In the genomic region with DNA sequence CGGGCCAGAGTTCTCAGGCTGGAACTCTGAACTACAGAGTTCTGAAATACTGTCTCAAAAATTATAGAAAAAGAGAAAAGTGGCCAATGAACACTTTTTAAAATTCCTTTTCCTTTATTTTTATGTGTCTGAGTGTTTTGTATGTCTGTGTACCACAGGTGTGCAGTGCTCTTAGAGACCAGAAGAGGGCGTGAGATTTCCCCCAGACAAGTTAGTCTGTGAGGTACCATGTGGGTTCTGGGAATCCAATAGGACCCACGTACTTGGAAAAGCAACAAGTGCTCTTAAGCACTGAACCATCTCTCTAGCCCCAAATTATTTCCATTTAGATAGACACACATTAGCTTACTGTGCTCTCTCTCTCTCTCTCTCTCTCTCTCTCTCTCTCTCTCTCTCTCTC, we compare ENCODE assay signal across 20 mouse cellular contexts. TPM values are rescaled to one million over a fixed set of nuclear protein-coding genes. Genes with fewer than 3 reads are reported as not detected.
DNase-seq lines count a peak whose midpoint lies in the region; ATAC-seq and TF ChIP-seq lines count a peak whose summit lies in the region.
"Had no signal": no experiment of that assay in that cellular context is flagged by ENCODE, and none has a peak within 500 bp of the region (broad histone marks: within the 10 kb centered on the region; RNA-seq: fewer than 3 reads in every experiment).

No protein-coding gene starts in this region.

- no peak for ATAC-seq in midbrain, postnatal 0 days (ENCODE audit: low FRiP score)
- ATAC-seq: forebrain, embryonic 15.5 days; inflammation-experienced regulatory T-cells, adult 6 months had no signal

- DNase-seq in embryo, embryonic 10.5 days (ENCODE audit: low spot score): peak; percentile 19
- DNase-seq in embryo, embryonic 11 days: no peak
- no peak for DNase-seq in layer of hippocampus, adult 2 months (ENCODE audit: low spot score in 2 of 2)
- DNase-seq in layer of hippocampus, adult 18-20 months (ENCODE audit: low spot score in 2 of 2): no peak
- peak; percentile 62 for DNase-seq in midbrain, postnatal 0 days (ENCODE audit: low spot score)
- DNase-seq in midbrain, embryonic 10.5 days (ENCODE audit: low spot score): no peak
- DNase-seq in thymus, postnatal 10 days (ENCODE audit: low spot score in 2 of 2): no peak
- no peak for DNase-seq in right cerebral cortex, postnatal 36 days (ENCODE audit: low spot score in 2 of 2)
- DNase-seq: cerebellum, postnatal 36 days; midbrain, embryonic 14.5 days; right cerebral cortex, postnatal 14 days; thymus, postnatal 14 days had no signal

- no peaks in the 10 kb centered on the region; the same call in 1 of the 2 replicates for H3K27me3 ChIP-seq in midbrain, postnatal 0 days (ENCODE audit: insufficient read depth, low read length)
- peaks cover 46% of the 10 kb centered on the region for H3K27me3 ChIP-seq in midbrain, embryonic 10.5 days (ENCODE audit: low read depth, poor library complexity, severe bottlenecking)
- H3K27me3 ChIP-seq: forebrain, embryonic 15.5 days had no signal

- H3K4me3 ChIP-seq in layer of hippocampus, adult 2 months: no peak overlapping the region
- H3K4me3 ChIP-seq in midbrain, postnatal 0 days (ENCODE audit: low read depth, low read length): no peak overlapping the region
- H3K4me3 ChIP-seq in midbrain, embryonic 10.5 days: no peak overlapping the region
- H3K4me3 ChIP-seq: erythroblast, embryonic 14.5 days; forebrain, embryonic 15.5 days; heart, embryonic 13.5 days; hindbrain, embryonic 10.5 days; limb, embryonic 10.5 days had no signal

- no peak overlapping the region for H3K4me2 ChIP-seq in midbrain, postnatal 0 days (ENCODE audit: low read depth, low read length, poor library complexity, severe bottlenecking)
- H3K4me2 ChIP-seq: forebrain, embryonic 15.5 days; heart, embryonic 13.5 days had no signal

- peaks cover 48% of the 10 kb centered on the region for H3K36me3 ChIP-seq in midbrain, postnatal 0 days (ENCODE audit: insufficient read depth, low read length)
- peaks cover 76% of the 10 kb centered on the region for H3K36me3 ChIP-seq in midbrain, embryonic 10.5 days

- H3K4me1 ChIP-seq in midbrain, postnatal 0 days (ENCODE audit: insufficient read depth, low read length): peaks cover 26% of the 10 kb centered on the region
- peaks cover 55% of the 10 kb centered on the region for H3K4me1 ChIP-seq in midbrain, embryonic 10.5 days

- TF ChIP-seq CTCF in layer of hippocampus, adult 2 months (conservative IDR thresholded peaks at IDR 0.05): peak; percentile 69
- TF ChIP-seq CTCF in midbrain, postnatal 0 days (IDR thresholded peaks at IDR 0.05): peak; percentile 68

- no peak overlapping the region for H3K9ac ChIP-seq in midbrain, postnatal 0 days (replicated peaks; ENCODE audit: low read length, poor library complexity, severe bottlenecking)
- H3K9ac ChIP-seq: forebrain, embryonic 15.5 days; heart, embryonic 13.5 days had no signal

- WGBS in midbrain, postnatal 0 days: 86% methylated on average over 3 of the region's 3 CpGs
- WGBS in midbrain, embryonic 10.5 days: 81% methylated on average over 3 of the region's 3 CpGs

- no peak overlapping the region for H3K27ac ChIP-seq in layer of hippocampus, adult 2 months
- H3K27ac ChIP-seq in midbrain, postnatal 0 days (ENCODE audit: low read depth, low read length): no peak overlapping the region
- no peak overlapping the region for H3K27ac ChIP-seq in midbrain, embryonic 10.5 days (replicated peaks)
- H3K27ac ChIP-seq: forebrain, embryonic 15.5 days; heart, embryonic 13.5 days; hindbrain, embryonic 10.5 days; limb, embryonic 10.5 days; macrophage had no signal

- no peaks in the 10 kb centered on the region for H3K9me3 ChIP-seq in midbrain, postnatal 0 days (ENCODE audit: low read length)
- no peaks in the 10 kb centered on the region for H3K9me3 ChIP-seq in midbrain, embryonic 10.5 days (replicated peaks)
- H3K9me3 ChIP-seq: forebrain, embryonic 15.5 days; heart, embryonic 13.5 days; hindbrain, embryonic 10.5 days; limb, embryonic 10.5 days had no signal

RNA-seq across cellular contexts. Expression of gene Fam171a2, which starts 6.0 kb away (rescaled TPM):
- 100 to 1,000 TPM in 1 of 2 experiments, 10 to 100 TPM in 1; 92.5 to 102 TPM for total RNA-seq in layer of hippocampus, adult 2 months (2021)
- total RNA-seq in layer of hippocampus, adult 18-20 months (2021): 100 to 1,000 TPM; 106 to 111 TPM
- 584 and 605 TPM in 2 replicates for total RNA-seq in midbrain, postnatal 0 days (2014; rRNA removed)
- 22.5 and 25.4 TPM in 2 replicates for polyA plus RNA-seq in midbrain, postnatal 0 days (2015; fragmentation: Nextera tagmentation; extraction: Ambion mirVana)
- polyA plus RNA-seq in midbrain, embryonic 10.5 days (2016; fragmentation: Nextera tagmentation; extraction: Ambion mirVana): 3.0 and 4.0 TPM in 2 replicates
- total RNA-seq: granulocyte monocyte progenitor cell, adult 5-6 weeks had no signal
- polyA plus RNA-seq: inflammation-experienced regulatory T-cells, adult 6 months; macrophage had no signal

RNA-seq across cellular contexts. Expression of gene Grn, which starts 11.3 kb away (rescaled TPM):
- total RNA-seq in layer of hippocampus, adult 2 months (2021): 10 to 100 TPM; 60.6 to 66.4 TPM
- total RNA-seq in layer of hippocampus, adult 18-20 months (2021): 10 to 100 TPM; 62.4 to 64.6 TPM
- 74.2 and 78.0 TPM in 2 replicates for total RNA-seq in midbrain, postnatal 0 days (2014; rRNA removed)
- polyA plus RNA-seq in midbrain, postnatal 0 days (2015; fragmentation: Nextera tagmentation; extraction: Ambion mirVana): 90.4 and 91.7 TPM in 2 replicates
- 63.5 and 77.1 TPM in 2 replicates for polyA plus RNA-seq in midbrain, embryonic 10.5 days (2016; fragmentation: Nextera tagmentation; extraction: Ambion mirVana)

RNA-seq across cellular contexts. Expression of gene Itga2b, which starts 28.5 kb away (rescaled TPM):
- 1 to 10 TPM; 2.3 to 3.5 TPM for total RNA-seq in layer of hippocampus, adult 2 months (2021)
- 1 to 10 TPM; 1.2 to 3.9 TPM for total RNA-seq in layer of hippocampus, adult 18-20 months (2021)
- total RNA-seq in midbrain, postnatal 0 days (2014; rRNA removed): 2.6 and 4.7 TPM in 2 replicates
- 15.4 and 15.5 TPM in 2 replicates for polyA plus RNA-seq in midbrain, postnatal 0 days (2015; fragmentation: Nextera tagmentation; extraction: Ambion mirVana)
- 5.8 and 6.9 TPM in 2 replicates for polyA plus RNA-seq in midbrain, embryonic 10.5 days (2016; fragmentation: Nextera tagmentation; extraction: Ambion mirVana)

RNA-seq across cellular contexts. Expression of gene Slc25a39, which starts 33.7 kb away (rescaled TPM):
- total RNA-seq in layer of hippocampus, adult 2 months (2021): 10 to 100 TPM; 62.5 to 62.6 TPM
- 10 to 100 TPM; 62.9 to 64.5 TPM for total RNA-seq in layer of hippocampus, adult 18-20 months (2021)
- total RNA-seq in midbrain, postnatal 0 days (2014; rRNA removed): 139 and 176 TPM in 2 replicates
- 132 and 148 TPM in 2 replicates for polyA plus RNA-seq in midbrain, postnatal 0 days (2015; fragmentation: Nextera tagmentation; extraction: Ambion mirVana)
- 234 and 249 TPM in 2 replicates for polyA plus RNA-seq in midbrain, embryonic 10.5 days (2016; fragmentation: Nextera tagmentation; extraction: Ambion mirVana)

RNA-seq across cellular contexts. Expression of gene Rundc3a, which starts 48.2 kb away (rescaled TPM):
- 100 to 1,000 TPM; 482 to 488 TPM for total RNA-seq in layer of hippocampus, adult 2 months (2021)
- total RNA-seq in layer of hippocampus, adult 18-20 months (2021): 100 to 1,000 TPM; 489 to 499 TPM
- 379 and 397 TPM in 2 replicates for total RNA-seq in midbrain, postnatal 0 days (2014; rRNA removed)
- 127 and 133 TPM in 2 replicates for polyA plus RNA-seq in midbrain, postnatal 0 days (2015; fragmentation: Nextera tagmentation; extraction: Ambion mirVana)
- polyA plus RNA-seq in midbrain, embryonic 10.5 days (2016; fragmentation: Nextera tagmentation; extraction: Ambion mirVana): 21.5 and 40.7 TPM in 2 replicates
- total RNA-seq: granulocyte monocyte progenitor cell, adult 5-6 weeks had no signal

Comparison
In these comparisons a context has a peak if more than half of its experiments do, and no peak if none do; other contexts are left out.
1. DNase-seq: peak in embryo, embryonic 10.5 days (single experiment) and midbrain, postnatal 0 days (single experiment); none in embryo, embryonic 11 days (single experiment), layer of hippocampus, adult 2 months (0 of 2), layer of hippocampus, adult 18-20 months (0 of 2), midbrain, embryonic 10.5 days (single experiment), thymus, postnatal 10 days (0 of 2) and right cerebral cortex, postnatal 36 days (0 of 2).